Mouse (Mus musculus): ENCODE results near the gene Catsper2. TPM values are rescaled to one million over a fixed set of nuclear protein-coding genes. Genes with fewer than 3 reads are reported as not detected.
"Not testable (repeated sequence)": the region's sequence is repeated elsewhere in the genome, so short reads cannot be mapped to it uniquely, and the experiment has no call there.

Catsper2 gene
- polyA plus RNA-seq, 1 experiment from 2014 or later: 0.63 TPM

- no peak for ATAC-seq (ENCODE audit: low read depth)
- no peaks in the 10 kb centered on the region for H3K9me3 ChIP-seq (replicated peaks; ENCODE audit: control insufficient read depth, low read length)
- no peaks in the 10 kb centered on the region for H3K27me3 ChIP-seq (ENCODE audit: control insufficient read depth, insufficient read depth, low read depth, low read length)
- H3K4me1 ChIP-seq (ENCODE audit: control insufficient read depth, low read depth, low read length): peaks cover 18% of the 10 kb centered on the region
- no peak overlapping the region for H3K9ac ChIP-seq (ENCODE audit: low read depth, low read length)
- WGBS (ENCODE audit: insufficient replicate concordance): 63% methylated on average over 3 of the region's 3 CpGs
- H3K36me3 ChIP-seq (ENCODE audit: control insufficient read depth, insufficient read depth): no peaks in the 10 kb centered on the region; the same call in 1 of the 2 replicates
- H3K4me2 ChIP-seq (ENCODE audit: low read depth, low read length): peak overlapping the region; percentile 66; the same call in 1 of the 2 replicates
- H3K27ac ChIP-seq (ENCODE audit: low read length): no peak overlapping the region
- peak overlapping the region; percentile 35; the same call in 1 of the 2 replicates for H3K4me3 ChIP-seq (ENCODE audit: low read depth, low read length)
Measured at GRCm38 (mm10) chr2:121415591-121415990, 2.0 kb upstream of the Catsper2 start.

GRCm38 (mm10) chr2:121415103-121415502 lies 1.5 kb upstream of the Catsper2 start:
- no peak overlapping the region; the same call in 1 of the 2 replicates for H3K9ac ChIP-seq (ENCODE audit: low read depth, low read length)
- no peaks in the 10 kb centered on the region; the same call in 1 of the 2 replicates for H3K36me3 ChIP-seq (ENCODE audit: control insufficient read depth, insufficient read depth)
- no peak for ATAC-seq (ENCODE audit: low read depth)
- no peak overlapping the region for H3K27ac ChIP-seq (ENCODE audit: low read length)
- H3K4me2 ChIP-seq (ENCODE audit: low read depth, low read length): peak overlapping the region; percentile 66
- H3K9me3 ChIP-seq (replicated peaks; ENCODE audit: control insufficient read depth, low read length): no peaks in the 10 kb centered on the region
- no peaks in the 10 kb centered on the region for H3K27me3 ChIP-seq (ENCODE audit: control insufficient read depth, insufficient read depth, low read depth, low read length)
- H3K4me1 ChIP-seq (ENCODE audit: control insufficient read depth, low read depth, low read length): peaks cover 18% of the 10 kb centered on the region
- 23% methylated on average over 3 of the region's 3 CpGs for WGBS (ENCODE audit: insufficient replicate concordance)
- peak overlapping the region; percentile 35 for H3K4me3 ChIP-seq (ENCODE audit: low read depth, low read length)

GRCm38 (mm10) chr2:121414139-121414685 lies 620 bp upstream of the Catsper2 start:
- no peaks in the 10 kb centered on the region for H3K9me3 ChIP-seq (replicated peaks; ENCODE audit: control insufficient read depth, low read length)
- H3K4me2 ChIP-seq (ENCODE audit: low read depth, low read length): peak overlapping the region; percentile 66
- WGBS (ENCODE audit: insufficient replicate concordance): 0% methylated on average over 32 of the region's 32 CpGs
- ATAC-seq (ENCODE audit: low read depth): peak; percentile 58
- H3K27ac ChIP-seq (ENCODE audit: low read length): peak overlapping the region; percentile 93
- H3K4me3 ChIP-seq (ENCODE audit: low read depth, low read length): peak overlapping the region; percentile 95
- H3K27me3 ChIP-seq (ENCODE audit: control insufficient read depth, insufficient read depth, low read depth, low read length): no peaks in the 10 kb centered on the region
- peak overlapping the region; percentile 97 for H3K9ac ChIP-seq (ENCODE audit: low read depth, low read length)
- no peaks in the 10 kb centered on the region; the same call in 1 of the 2 replicates for H3K36me3 ChIP-seq (ENCODE audit: control insufficient read depth, insufficient read depth)
- peaks cover 18% of the 10 kb centered on the region for H3K4me1 ChIP-seq (ENCODE audit: control insufficient read depth, low read depth, low read length)

- H3K27me3 ChIP-seq (ENCODE audit: control insufficient read depth, insufficient read depth, low read depth, low read length): no peaks in the 10 kb centered on the region
- peak overlapping the region; percentile 95 for H3K4me3 ChIP-seq (ENCODE audit: low read depth, low read length)
- WGBS (ENCODE audit: insufficient replicate concordance): under 1% methylated on average over 4 of the region's 4 CpGs
- no peak for ATAC-seq (ENCODE audit: low read depth)
- peak overlapping the region; percentile 87 for H3K27ac ChIP-seq (ENCODE audit: low read length)
- no peaks in the 10 kb centered on the region for H3K36me3 ChIP-seq (ENCODE audit: control insufficient read depth, insufficient read depth)
- peak overlapping the region; percentile 85 for H3K4me2 ChIP-seq (ENCODE audit: low read depth, low read length)
- peak overlapping the region; percentile 91 for H3K9ac ChIP-seq (ENCODE audit: low read depth, low read length)
- H3K9me3 ChIP-seq (replicated peaks; ENCODE audit: control insufficient read depth, low read length): no peaks in the 10 kb centered on the region
- H3K4me1 ChIP-seq (ENCODE audit: control insufficient read depth, low read depth, low read length): peaks cover 18% of the 10 kb centered on the region
Measured at GRCm38 (mm10) chr2:121412843-121413386, 677 bp downstream of the Catsper2 start.

GRCm38 (mm10) chr2:121408160-121408559 lies 5.4 kb downstream of the Catsper2 start:
- ATAC-seq (ENCODE audit: low read depth): no peak

GRCm38 (mm10) chr2:121403296-121403695 lies 10.3 kb downstream of the Catsper2 start:
- Histone ChIP-seq H3K27me3 (ENCODE audit: control insufficient read depth, insufficient read depth, low read depth, low read length) (no peaks in the 10 kb centered on the region), H3K9me3 (replicated peaks; ENCODE audit: control insufficient read depth, low read length) (no peaks in the 10 kb centered on the region), H3K36me3 (ENCODE audit: control insufficient read depth, insufficient read depth) (no peaks in the 10 kb centered on the region), H3K4me2 (ENCODE audit: low read depth, low read length) (no peak overlapping the region), H3K9ac (ENCODE audit: low read depth, low read length) (no peak overlapping the region), H3K4me3 (ENCODE audit: low read depth, low read length) (no peak overlapping the region), H3K27ac (ENCODE audit: low read length) (no peak overlapping the region), H3K4me1 (ENCODE audit: control insufficient read depth, low read depth, low read length) (no peaks in the 10 kb centered on the region)
- ATAC-seq (ENCODE audit: low read depth): no peak

More at GRCm38 (mm10) chr2:121408160-121408559, 5.4 kb downstream of the Catsper2 start:
- Histone ChIP-seq H3K9me3 (replicated peaks; ENCODE audit: control insufficient read depth, low read length) (no peaks in the 10 kb centered on the region), H3K9ac (ENCODE audit: low read depth, low read length) (no peak overlapping the region), H3K27ac (ENCODE audit: low read length) (no peak overlapping the region), H3K4me1 (ENCODE audit: control insufficient read depth, low read depth, low read length) (peaks cover 6% of the 10 kb centered on the region), H3K4me3 (ENCODE audit: low read depth, low read length) (no peak overlapping the region), H3K27me3 (ENCODE audit: control insufficient read depth, insufficient read depth, low read depth, low read length) (no peaks in the 10 kb centered on the region), H3K36me3 (ENCODE audit: control insufficient read depth, insufficient read depth) (no peaks in the 10 kb centered on the region), H3K4me2 (ENCODE audit: low read depth, low read length) (no peak overlapping the region)
- WGBS (ENCODE audit: insufficient replicate concordance): 20% methylated on average over 4 of the region's 4 CpGs

GRCm38 (mm10) chr2:121396624-121397023 lies 17.0 kb downstream of the Catsper2 start:
- H3K27ac ChIP-seq (ENCODE audit: low read length): no peak overlapping the region
- no peaks in the 10 kb centered on the region for H3K27me3 ChIP-seq (ENCODE audit: control insufficient read depth, insufficient read depth, low read depth, low read length)
- 9% methylated on average over 8 of the region's 8 CpGs for WGBS (ENCODE audit: insufficient replicate concordance)
- no peaks in the 10 kb centered on the region for H3K9me3 ChIP-seq (replicated peaks; ENCODE audit: control insufficient read depth, low read length)
- H3K4me2 ChIP-seq (ENCODE audit: low read depth, low read length): no peak overlapping the region
- no peaks in the 10 kb centered on the region for H3K36me3 ChIP-seq (ENCODE audit: control insufficient read depth, insufficient read depth)
- no peaks in the 10 kb centered on the region for H3K4me1 ChIP-seq (ENCODE audit: control insufficient read depth, low read depth, low read length)
- no peak overlapping the region for H3K4me3 ChIP-seq (ENCODE audit: low read depth, low read length)
- H3K9ac ChIP-seq (ENCODE audit: low read depth, low read length): no peak overlapping the region
- ATAC-seq (ENCODE audit: low read depth): no peak

- ATAC-seq (ENCODE audit: low read depth); H3K27ac ChIP-seq (ENCODE audit: low read length); H3K9ac ChIP-seq (ENCODE audit: low read depth, low read length); H3K36me3 ChIP-seq (ENCODE audit: control insufficient read depth, insufficient read depth); H3K4me3 ChIP-seq (ENCODE audit: low read depth, low read length); H3K9me3 ChIP-seq (replicated peaks; ENCODE audit: control insufficient read depth, low read length); H3K4me1 ChIP-seq (ENCODE audit: control insufficient read depth, low read depth, low read length); H3K27me3 ChIP-seq (ENCODE audit: control insufficient read depth, insufficient read depth, low read depth, low read length); H3K4me2 ChIP-seq (ENCODE audit: low read depth, low read length): not testable (repeated sequence)
- 84% methylated on average over 15 of the region's 17 CpGs for WGBS (ENCODE audit: insufficient replicate concordance)
Measured at GRCm38 (mm10) chr2:121386961-121387575, 26.5 kb downstream of the Catsper2 start, which contains the start of gene Strc. Gene Strc (minus strand): TSS chr2:121387168.

- ATAC-seq (ENCODE audit: low read depth): no peak
- Histone ChIP-seq H3K27ac (ENCODE audit: low read length) (no peak overlapping the region), H3K9me3 (replicated peaks; ENCODE audit: control insufficient read depth, low read length) (no peaks in the 10 kb centered on the region), H3K36me3 (ENCODE audit: control insufficient read depth, insufficient read depth) (no peaks in the 10 kb centered on the region), H3K4me3 (ENCODE audit: low read depth, low read length) (no peak overlapping the region), H3K9ac (ENCODE audit: low read depth, low read length) (no peak overlapping the region), H3K4me2 (ENCODE audit: low read depth, low read length) (no peak overlapping the region), H3K4me1 (ENCODE audit: control insufficient read depth, low read depth, low read length) (no peaks in the 10 kb centered on the region), H3K27me3 (ENCODE audit: control insufficient read depth, insufficient read depth, low read depth, low read length) (no peaks in the 10 kb centered on the region)
- 35% methylated on average over 2 of the region's 2 CpGs for WGBS (ENCODE audit: insufficient replicate concordance)
Measured at GRCm38 (mm10) chr2:121374766-121375165, 38.8 kb downstream of the Catsper2 start.

Measured in liver, embryonic 16.5 days (tissue).